In genomic region chr4:43470301-43470700, GRCm38 (mm10) we compare ENCODE assay signal across 20 mouse cellular contexts. TPM values are rescaled to one million over a fixed set of nuclear protein-coding genes. Genes with fewer than 3 reads are reported as not detected.
"Had no signal": no experiment of that assay in that cellular context is flagged by ENCODE, and none has a peak within 500 bp of the region (broad histone marks: within the 10 kb centered on the region; RNA-seq: fewer than 3 reads in every experiment).

No protein-coding gene starts in this region.

- H3K27ac ChIP-seq: kidney, embryonic 15.5 days; left cerebral cortex, adult 2 months; limb, embryonic 15.5 days; liver, embryonic 15.5 days; midbrain, embryonic 13.5 days; neural tube, embryonic 15.5 days had no signal

- DNase-seq: kidney, adult 2 months; kidney, postnatal 25 days; lung, embryonic 14.5 days; lung, postnatal 10 days; lung, postnatal 4 days; thymus, postnatal 36 days had no signal

- H3K27me3 ChIP-seq: kidney, embryonic 15.5 days; limb, embryonic 15.5 days; liver, embryonic 15.5 days; midbrain, embryonic 13.5 days; neural tube, embryonic 15.5 days had no signal

- H3K4me1 ChIP-seq: kidney, embryonic 15.5 days; limb, embryonic 15.5 days; liver, embryonic 15.5 days; midbrain, embryonic 13.5 days; neural tube, embryonic 15.5 days had no signal

- ATAC-seq: intestine, embryonic 16.5 days; midbrain, embryonic 13.5 days had no signal

- H3K36me3 ChIP-seq: kidney, embryonic 15.5 days; limb, embryonic 15.5 days; liver, embryonic 15.5 days; midbrain, embryonic 13.5 days; neural tube, embryonic 15.5 days had no signal

- H3K4me3 ChIP-seq: kidney, embryonic 15.5 days; left cerebral cortex, adult 2 months; limb, embryonic 15.5 days; liver, embryonic 15.5 days; midbrain, embryonic 13.5 days; myocyte; neural tube, embryonic 15.5 days had no signal

RNA-seq across cellular contexts. Expression of gene Sit1, which starts 13.2 kb away (rescaled TPM):
- total RNA-seq: layer of hippocampus, postnatal 25 days; left cerebral cortex, adult 2 months; left cerebral cortex, postnatal 14 days; midbrain, postnatal 0 days had no signal
- polyA plus RNA-seq: intestine, embryonic 16.5 days; kidney, embryonic 15.5 days; limb, embryonic 11.5 days; limb, embryonic 15.5 days; lung, embryonic 14.5 days; midbrain, embryonic 13.5 days; midbrain, postnatal 0 days; myocyte; neural tube, embryonic 11.5 days; neural tube, embryonic 15.5 days; stomach, embryonic 16.5 days had no signal

RNA-seq across cellular contexts. Expression of gene Cd72, which starts 15.9 kb away (rescaled TPM):
- total RNA-seq: midbrain, postnatal 0 days had no signal
